Mouse (Mus musculus): ENCODE measurements at regions not wholly inside any gene's neighbourhood (a gene's known extent, or its start where the extent isn't known, plus 50 kb on each side); places are given as distances from the start of the nearest gene placed in this dataset.
A peak's percentile ranks its signal among the peaks of the same experiment; 100 is the strongest.

GRCm38 (mm10) chr14:100792094-100792493, 408.0 kb downstream of the Prr30 start:
- DNase-seq (ENCODE audit: low spot score) (no peak), ATAC-seq (replicated peaks; ENCODE audit: insufficient number of reproducible peaks, low FRiP score, low TSS enrichment, low read depth) (no peak)
- Histone ChIP-seq H3K36me3 (replicated peaks; ENCODE audit: control insufficient read depth, insufficient read depth, low read depth, low read length) (no peaks in the 10 kb centered on the region), H3K27me3 (ENCODE audit: control insufficient read depth, insufficient read depth, low read length) (no peaks in the 10 kb centered on the region), H3K4me1 (ENCODE audit: control insufficient read depth, insufficient read depth, low read length) (no peaks in the 10 kb centered on the region), H3K4me2 (ENCODE audit: low read depth, low read length) (no peak overlapping the region), H3K9me3 (replicated peaks; ENCODE audit: control insufficient read depth, low read length) (no peaks in the 10 kb centered on the region), H3K27ac (replicated peaks; ENCODE audit: low read depth, low read length) (no peak overlapping the region), H3K4me3 (ENCODE audit: low read depth, low read length) (no peak overlapping the region), H3K9ac (replicated peaks; ENCODE audit: low read length) (no peak overlapping the region)
- WGBS, result 69% methylated on average over 4 of the region's 4 CpGs

GRCm38 (mm10) chr14:100781882-100782281, 418.2 kb downstream of the Prr30 start:
- WGBS, result 71% methylated on average over 3 of the region's 3 CpGs
- Histone ChIP-seq H3K27ac (replicated peaks; ENCODE audit: low read depth, low read length) (no peak overlapping the region), H3K9ac (replicated peaks; ENCODE audit: low read length) (no peak overlapping the region), H3K4me3 (ENCODE audit: low read depth, low read length) (no peak overlapping the region), H3K27me3 (ENCODE audit: control insufficient read depth, insufficient read depth, low read length) (no peaks in the 10 kb centered on the region), H3K36me3 (replicated peaks; ENCODE audit: control insufficient read depth, insufficient read depth, low read depth, low read length) (no peaks in the 10 kb centered on the region), H3K4me2 (ENCODE audit: low read depth, low read length) (no peak overlapping the region), H3K9me3 (replicated peaks; ENCODE audit: control insufficient read depth, low read length) (no peaks in the 10 kb centered on the region), H3K4me1 (ENCODE audit: control insufficient read depth, insufficient read depth, low read length) (no peaks in the 10 kb centered on the region)
- no peak for DNase-seq (ENCODE audit: low spot score)
- ATAC-seq (replicated peaks; ENCODE audit: insufficient number of reproducible peaks, low FRiP score, low TSS enrichment, low read depth), result no peak

DNA sequence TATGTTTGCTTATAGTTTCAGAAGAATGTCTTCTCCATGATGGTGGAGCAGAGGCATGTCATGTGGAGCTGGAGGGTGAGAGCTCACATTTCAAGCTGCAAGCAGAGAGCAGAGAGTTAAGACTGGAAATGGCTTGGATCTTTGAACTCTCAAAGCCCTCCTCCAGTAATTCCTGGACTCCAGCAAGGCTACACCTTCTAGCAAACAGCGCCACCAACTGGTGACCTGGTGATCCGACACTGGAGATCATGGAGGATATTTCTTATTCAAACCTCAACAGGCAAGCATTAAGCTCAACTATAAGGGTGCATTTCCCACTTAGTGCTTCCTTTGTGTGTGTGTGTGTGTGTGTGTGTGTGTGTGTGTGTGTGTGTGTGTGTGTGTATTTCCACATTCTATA, 446.2 kb downstream of the Prr30 start:
- Histone ChIP-seq H3K9me3 (replicated peaks; ENCODE audit: control insufficient read depth, low read length) (no peaks in the 10 kb centered on the region), H3K36me3 (replicated peaks; ENCODE audit: control insufficient read depth, insufficient read depth, low read depth, low read length) (no peaks in the 10 kb centered on the region), H3K4me2 (ENCODE audit: low read depth, low read length) (no peak overlapping the region), H3K27me3 (ENCODE audit: control insufficient read depth, insufficient read depth, low read length) (no peaks in the 10 kb centered on the region), H3K4me1 (ENCODE audit: control insufficient read depth, insufficient read depth, low read length) (no peaks in the 10 kb centered on the region), H3K27ac (replicated peaks; ENCODE audit: low read depth, low read length) (no peak overlapping the region), H3K9ac (replicated peaks; ENCODE audit: low read length) (no peak overlapping the region), H3K4me3 (ENCODE audit: low read depth, low read length) (no peak overlapping the region)
- DNase-seq (ENCODE audit: low spot score), result peak; percentile 73
- 44% methylated on average over 2 of the region's 2 CpGs for WGBS
- no peak for ATAC-seq (replicated peaks; ENCODE audit: insufficient number of reproducible peaks, low FRiP score, low TSS enrichment, low read depth)

GRCm38 (mm10) chr14:100752746-100753145, 447.4 kb downstream of the Prr30 start:
- no peaks in the 10 kb centered on the region for H3K36me3 ChIP-seq (replicated peaks; ENCODE audit: control insufficient read depth, insufficient read depth, low read depth, low read length)
- no peak overlapping the region for H3K4me2 ChIP-seq (ENCODE audit: low read depth, low read length)
- 89% methylated on average over 10 of the region's 10 CpGs for WGBS
- no peaks in the 10 kb centered on the region for H3K27me3 ChIP-seq (ENCODE audit: control insufficient read depth, insufficient read depth, low read length)
- no peaks in the 10 kb centered on the region for H3K9me3 ChIP-seq (replicated peaks; ENCODE audit: control insufficient read depth, low read length)
- H3K27ac ChIP-seq (replicated peaks; ENCODE audit: low read depth, low read length), result no peak overlapping the region
- H3K4me3 ChIP-seq (ENCODE audit: low read depth, low read length), result no peak overlapping the region
- DNase-seq (ENCODE audit: low spot score), result no peak
- no peaks in the 10 kb centered on the region for H3K4me1 ChIP-seq (ENCODE audit: control insufficient read depth, insufficient read depth, low read length)
- no peak for ATAC-seq (replicated peaks; ENCODE audit: insufficient number of reproducible peaks, low FRiP score, low TSS enrichment, low read depth)
- no peak overlapping the region for H3K9ac ChIP-seq (replicated peaks; ENCODE audit: low read length)

GRCm38 (mm10) chr14:100749737-100750541, 450.2 kb downstream of the Prr30 start:
- no peaks in the 10 kb centered on the region for H3K36me3 ChIP-seq (replicated peaks; ENCODE audit: control insufficient read depth, insufficient read depth, low read depth, low read length)
- no peaks in the 10 kb centered on the region for H3K4me1 ChIP-seq (ENCODE audit: control insufficient read depth, insufficient read depth, low read length)
- no peaks in the 10 kb centered on the region for H3K9me3 ChIP-seq (replicated peaks; ENCODE audit: control insufficient read depth, low read length)
- H3K4me2 ChIP-seq (ENCODE audit: low read depth, low read length), result peak overlapping the region; percentile 30
- peak; percentile 77 for DNase-seq (ENCODE audit: low spot score)
- H3K9ac ChIP-seq (replicated peaks; ENCODE audit: low read length), result peak overlapping the region; percentile 56
- peak overlapping the region; percentile 53; the same call in 1 of the 2 replicates for H3K27ac ChIP-seq (replicated peaks; ENCODE audit: low read depth, low read length)
- H3K27me3 ChIP-seq (ENCODE audit: control insufficient read depth, insufficient read depth, low read length), result no peaks in the 10 kb centered on the region
- WGBS, result 7% methylated on average over 19 of the region's 19 CpGs
- peak overlapping the region; percentile 32 for H3K4me3 ChIP-seq (ENCODE audit: low read depth, low read length)
- ATAC-seq (replicated peaks; ENCODE audit: insufficient number of reproducible peaks, low FRiP score, low TSS enrichment, low read depth), result peak; percentile 96

DNA sequence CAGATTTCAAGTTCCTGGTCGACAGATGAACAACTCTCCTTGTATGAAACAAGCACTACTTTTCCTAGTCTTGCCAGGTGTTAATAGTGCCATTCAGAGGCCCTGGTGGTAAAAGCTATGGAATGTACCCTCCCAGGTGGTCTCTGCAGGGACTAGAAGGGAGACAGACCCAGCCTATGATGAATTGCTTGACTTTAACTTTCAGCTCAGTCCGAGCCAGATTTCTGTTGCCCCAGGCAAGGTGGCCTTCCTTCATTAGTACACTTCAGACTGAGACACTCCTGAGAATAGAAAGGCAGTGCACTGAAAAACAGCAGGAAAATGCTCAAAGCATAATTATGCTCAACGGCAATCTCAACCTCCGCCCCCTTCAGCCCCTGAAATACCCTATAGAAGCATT, 450.8 kb upstream of the Klf12 start:
- no peak for ATAC-seq (replicated peaks; ENCODE audit: insufficient number of reproducible peaks, low FRiP score, low TSS enrichment, low read depth)
- Histone ChIP-seq H3K4me3 (ENCODE audit: low read depth, low read length) (no peak overlapping the region), H3K9me3 (replicated peaks; ENCODE audit: control insufficient read depth, low read length) (no peaks in the 10 kb centered on the region), H3K27ac (replicated peaks; ENCODE audit: low read depth, low read length) (no peak overlapping the region), H3K9ac (replicated peaks; ENCODE audit: low read length) (no peak overlapping the region), H3K27me3 (ENCODE audit: control insufficient read depth, insufficient read depth, low read length) (no peaks in the 10 kb centered on the region), H3K4me2 (ENCODE audit: low read depth, low read length) (no peak overlapping the region), H3K36me3 (replicated peaks; ENCODE audit: control insufficient read depth, insufficient read depth, low read depth, low read length) (no peaks in the 10 kb centered on the region), H3K4me1 (ENCODE audit: control insufficient read depth, insufficient read depth, low read length) (no peaks in the 10 kb centered on the region)
- 41% methylated on average over 4 of the region's 4 CpGs for WGBS
- DNase-seq (ENCODE audit: low spot score), result peak; percentile 17

- no peak overlapping the region for H3K9ac ChIP-seq (replicated peaks; ENCODE audit: low read length)
- no peak overlapping the region for H3K4me2 ChIP-seq (ENCODE audit: low read depth, low read length)
- ATAC-seq (replicated peaks; ENCODE audit: insufficient number of reproducible peaks, low FRiP score, low TSS enrichment, low read depth) (no peak), DNase-seq (ENCODE audit: low spot score) (no peak)
- H3K27me3 ChIP-seq (ENCODE audit: control insufficient read depth, insufficient read depth, low read length), result no peaks in the 10 kb centered on the region
- H3K36me3 ChIP-seq (replicated peaks; ENCODE audit: control insufficient read depth, insufficient read depth, low read depth, low read length), result no peaks in the 10 kb centered on the region
- H3K4me3 ChIP-seq (ENCODE audit: low read depth, low read length), result no peak overlapping the region
- H3K9me3 ChIP-seq (replicated peaks; ENCODE audit: control insufficient read depth, low read length), result no peaks in the 10 kb centered on the region
- no peak overlapping the region for H3K27ac ChIP-seq (replicated peaks; ENCODE audit: low read depth, low read length)
- 71% methylated on average over 4 of the region's 4 CpGs for WGBS
- no peaks in the 10 kb centered on the region for H3K4me1 ChIP-seq (ENCODE audit: control insufficient read depth, insufficient read depth, low read length)
These were observed 444.0 kb upstream of the Klf12 start for GRCm38 (mm10) chr14:100728433-100728832.

- DNase-seq (ENCODE audit: low spot score) (no peak), ATAC-seq (replicated peaks; ENCODE audit: insufficient number of reproducible peaks, low FRiP score, low TSS enrichment, low read depth) (no peak)
- 53% methylated on average over 2 of the region's 2 CpGs for WGBS
- no peak overlapping the region for H3K4me3 ChIP-seq (ENCODE audit: low read depth, low read length)
- H3K9me3 ChIP-seq (replicated peaks; ENCODE audit: control insufficient read depth, low read length), result no peaks in the 10 kb centered on the region
- H3K9ac ChIP-seq (replicated peaks; ENCODE audit: low read length), result no peak overlapping the region
- no peaks in the 10 kb centered on the region for H3K4me1 ChIP-seq (ENCODE audit: control insufficient read depth, insufficient read depth, low read length)
- no peak overlapping the region for H3K27ac ChIP-seq (replicated peaks; ENCODE audit: low read depth, low read length)
- no peak overlapping the region for H3K4me2 ChIP-seq (ENCODE audit: low read depth, low read length)
- no peaks in the 10 kb centered on the region for H3K36me3 ChIP-seq (replicated peaks; ENCODE audit: control insufficient read depth, insufficient read depth, low read depth, low read length)
- no peaks in the 10 kb centered on the region for H3K27me3 ChIP-seq (ENCODE audit: control insufficient read depth, insufficient read depth, low read length)
These were observed 443.2 kb upstream of the Klf12 start for GRCm38 (mm10) chr14:100727701-100728100.

Measured in embryonic facial prominence, embryonic 11.5 days (tissue).